Mouse (Mus musculus): ENCODE measurements around the gene Dnal4.

Gene Dnal4

DNA sequence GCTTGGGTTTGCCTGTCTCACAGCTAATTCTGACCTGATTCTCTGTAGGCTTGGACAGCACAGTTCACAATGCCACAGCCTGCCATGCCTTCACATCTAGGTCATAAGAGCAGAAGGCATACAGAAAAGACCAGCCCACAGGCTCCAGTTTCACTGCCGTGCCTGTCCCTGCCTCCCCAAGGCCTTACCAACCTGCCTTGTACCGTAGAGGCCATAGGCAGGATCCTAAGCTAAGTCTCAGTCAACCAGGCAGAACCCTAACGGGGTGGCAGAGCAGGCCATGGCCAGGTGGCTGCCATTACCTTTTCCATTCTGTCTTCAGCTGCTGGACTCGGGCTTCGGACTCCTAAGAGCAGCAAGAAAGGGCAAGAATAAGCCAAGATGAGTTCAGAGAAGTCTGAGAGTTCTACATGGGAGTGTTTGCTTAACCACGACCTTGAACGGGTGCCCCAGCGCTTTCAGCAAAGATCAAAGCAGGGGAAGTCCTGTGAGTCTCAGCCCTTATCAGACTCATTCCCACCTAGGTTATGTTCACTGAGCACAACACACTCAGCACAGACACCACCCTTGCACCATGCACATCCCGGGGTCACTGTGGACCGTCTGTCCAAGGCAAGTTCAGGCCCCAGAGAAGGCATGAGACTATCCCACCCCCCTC, 48.8 kb downstream of the Dnal4 start:
- DNase-seq, result peak in 1 of 2 experiments; percentile 15

DNA sequence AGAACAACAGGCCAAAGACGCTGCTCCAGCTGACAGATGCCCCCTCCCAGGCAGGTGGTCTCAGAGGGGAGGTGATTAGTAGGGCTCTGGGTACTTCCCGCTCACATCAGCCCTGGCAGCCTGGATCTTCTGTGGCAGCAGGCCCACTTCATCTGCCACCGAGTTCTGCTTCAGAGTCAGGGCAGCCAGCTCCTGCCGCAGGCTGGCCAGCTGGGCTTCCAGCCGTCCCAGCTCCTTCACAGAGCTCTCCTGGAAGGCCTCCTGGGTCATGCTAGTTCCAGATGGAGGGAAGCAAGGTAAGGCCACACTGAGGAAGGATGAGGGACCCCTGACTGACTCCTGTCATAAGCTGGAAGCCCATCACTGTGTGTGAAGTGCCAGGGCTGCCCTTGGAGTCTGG, 49.3 kb downstream of the Dnal4 start:
- DNase-seq, result no peak

DNA sequence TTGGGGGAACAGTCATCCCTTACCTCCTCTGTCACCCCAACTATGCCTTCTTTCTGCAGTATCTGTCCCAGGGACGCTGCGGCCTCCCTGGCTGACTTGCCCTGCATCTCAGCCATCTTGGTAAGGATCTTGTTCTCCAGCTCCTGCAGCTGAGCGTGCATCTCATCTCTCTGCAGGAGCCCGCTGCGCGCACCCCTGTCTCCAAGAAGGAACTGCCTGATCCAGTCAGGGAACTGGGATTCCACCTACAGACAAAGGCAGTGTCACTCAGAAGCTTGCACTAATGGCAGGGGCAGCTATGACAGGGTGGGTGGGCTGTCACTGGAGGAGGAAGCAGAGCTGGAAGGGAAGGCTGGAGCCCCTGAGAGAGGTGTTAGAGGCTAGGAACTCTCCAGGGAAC, 49.8 kb downstream of the Dnal4 start:
- peak in 1 of 2 experiments; percentile 20 for DNase-seq

DNA sequence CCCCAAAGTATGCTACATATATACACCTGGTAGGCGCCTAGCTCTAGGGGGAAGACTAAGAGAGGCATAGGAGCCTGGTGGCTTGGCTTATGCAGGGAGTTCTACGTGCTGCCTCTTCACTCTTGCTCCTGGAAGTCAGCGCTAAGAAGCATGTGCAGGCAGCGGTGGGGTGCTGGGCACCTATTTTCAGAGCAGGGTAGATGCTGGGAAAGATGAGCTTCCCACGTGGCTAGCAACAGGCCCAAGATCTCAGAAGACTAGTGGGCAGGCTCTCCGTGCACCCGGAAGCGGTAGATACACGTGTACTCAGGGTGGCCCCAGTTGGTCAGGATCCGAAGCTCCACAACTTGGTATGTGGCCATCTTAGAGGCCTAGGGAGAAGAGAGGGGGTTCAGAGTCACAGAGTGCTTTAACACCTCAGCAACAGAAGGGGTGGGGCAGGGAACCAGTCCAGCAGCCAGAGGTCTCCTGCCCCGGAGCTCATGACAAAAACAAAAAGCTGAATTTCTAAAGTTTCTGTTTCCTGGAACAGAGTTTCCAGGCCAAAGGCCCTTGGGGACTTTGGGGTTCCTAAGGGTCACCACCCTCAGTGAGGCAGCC, 52.4 kb downstream of the Dnal4 start:
- DNase-seq, result peak in 1 of 2 experiments; percentile 13

DNA sequence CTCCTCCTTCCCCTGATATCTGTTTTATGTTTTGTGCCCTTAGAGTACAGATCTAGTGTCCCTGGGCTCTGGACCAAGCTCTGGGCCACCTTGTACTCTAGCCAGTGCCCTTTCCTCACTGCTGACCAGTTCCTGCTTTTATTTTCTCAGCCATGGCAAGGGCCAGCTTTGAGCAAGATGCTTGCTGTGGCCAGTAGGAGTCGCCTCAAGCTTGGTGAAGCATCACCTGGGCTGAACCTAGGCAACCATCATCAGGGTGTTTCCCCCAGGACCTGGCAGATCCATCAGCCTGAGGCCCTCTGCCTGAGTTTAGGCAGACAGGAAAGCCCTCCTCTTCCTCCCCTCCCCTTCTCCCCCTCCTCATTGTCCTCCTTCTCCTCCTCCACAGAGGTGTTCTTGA, 54.2 kb downstream of the Dnal4 start:
- peak; percentile 64 to 70 for DNase-seq

DNA sequence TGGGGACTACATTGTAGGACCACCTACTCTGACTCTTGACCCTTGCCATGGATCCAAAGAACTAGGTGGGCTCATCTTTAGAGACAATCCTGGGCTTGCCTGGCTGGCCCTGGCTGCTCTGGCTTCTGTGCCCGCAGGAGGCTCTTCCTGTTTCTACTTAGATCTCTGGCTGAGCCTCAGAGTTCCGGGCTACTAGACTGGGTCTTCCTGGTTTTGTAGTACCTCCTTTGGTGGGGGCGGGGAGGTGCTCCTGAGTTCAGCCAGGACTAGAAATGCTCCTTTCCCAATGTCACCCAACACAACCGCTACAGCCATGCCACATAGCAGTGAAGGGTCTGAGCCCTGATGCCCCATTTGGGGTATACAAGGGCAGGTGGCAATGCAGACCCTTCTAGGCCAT, 56.9 kb downstream of the Dnal4 start:
- peak in 1 of 2 experiments; percentile 14 for DNase-seq

DNA sequence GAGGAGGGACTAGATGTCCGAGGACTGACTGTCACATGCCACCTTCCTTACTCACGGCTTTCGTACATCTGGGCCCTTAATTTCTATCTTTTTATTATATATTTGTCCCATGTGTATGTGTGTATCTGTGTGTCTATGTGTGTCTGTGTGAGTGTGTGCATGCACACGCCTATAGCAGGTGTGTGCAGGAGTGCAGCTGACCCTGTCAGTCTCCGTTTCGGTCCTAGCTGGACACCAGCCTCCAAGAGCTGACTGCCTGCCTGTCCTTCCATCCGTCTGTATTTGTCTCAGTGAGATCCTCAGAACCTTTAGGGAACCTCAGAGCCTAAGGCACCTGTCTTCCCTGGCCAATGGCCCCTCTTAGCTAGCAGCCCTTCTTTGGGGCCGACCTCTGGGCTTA, 57.4 kb downstream of the Dnal4 start:
- DNase-seq, result no peak

DNA sequence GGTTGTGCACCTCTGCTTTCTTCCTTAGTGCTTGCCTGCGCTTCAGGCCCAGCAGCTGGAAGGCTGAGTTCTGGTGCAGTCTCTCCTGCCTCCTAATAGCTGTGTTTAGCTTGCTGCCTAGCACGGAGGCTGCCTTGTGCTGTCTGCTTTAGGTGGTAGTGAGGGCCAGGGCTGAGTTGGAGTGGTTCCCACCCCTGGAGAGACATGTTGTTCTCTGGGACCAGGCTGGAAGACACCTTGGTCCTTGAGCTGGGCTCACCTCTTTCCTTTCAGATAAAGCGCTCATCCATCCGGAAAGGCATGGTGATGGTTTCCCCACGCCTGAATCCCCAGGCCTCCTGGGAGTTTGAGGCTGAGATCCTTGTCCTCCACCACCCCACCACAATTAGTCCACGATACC, 60.9 kb downstream of the Dnal4 start:
- no peak for DNase-seq

DNA sequence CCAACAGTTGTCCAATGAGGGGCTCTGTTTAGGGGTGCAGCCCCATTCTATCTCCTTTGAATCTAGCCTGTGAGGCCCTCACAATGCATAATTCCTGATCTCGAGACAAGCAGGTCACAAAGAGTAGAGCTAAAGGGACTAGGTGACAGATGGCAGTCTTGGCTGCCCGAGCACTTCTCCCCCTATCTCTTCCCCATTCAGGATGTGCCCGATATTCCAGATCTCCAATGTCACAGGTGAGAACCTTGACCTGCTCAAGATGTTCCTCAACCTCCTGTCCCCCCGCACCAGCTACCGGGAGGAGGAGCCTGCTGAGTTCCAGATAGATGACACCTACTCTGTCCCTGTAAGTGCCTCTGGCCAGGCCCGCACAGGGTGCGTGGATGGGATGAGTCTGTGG, 62.0 kb downstream of the Dnal4 start:
- DNase-seq, result no peak

All from B cell, adult 2 months (primary cell).